Mouse (Mus musculus): ENCODE data around the gene Thy1. TPM values are rescaled to one million over a fixed set of nuclear protein-coding genes. Genes with fewer than 3 reads are reported as not detected.

Thy1 gene
- polyA plus RNA-seq (2014; fragmentation: Illumina TruSeq; extraction: RNeasy Lipid Tissue Mini Kit (QIAGEN cat#74804); ENCODE audit: low read depth, low replicate concordance) = not detected

DNA sequence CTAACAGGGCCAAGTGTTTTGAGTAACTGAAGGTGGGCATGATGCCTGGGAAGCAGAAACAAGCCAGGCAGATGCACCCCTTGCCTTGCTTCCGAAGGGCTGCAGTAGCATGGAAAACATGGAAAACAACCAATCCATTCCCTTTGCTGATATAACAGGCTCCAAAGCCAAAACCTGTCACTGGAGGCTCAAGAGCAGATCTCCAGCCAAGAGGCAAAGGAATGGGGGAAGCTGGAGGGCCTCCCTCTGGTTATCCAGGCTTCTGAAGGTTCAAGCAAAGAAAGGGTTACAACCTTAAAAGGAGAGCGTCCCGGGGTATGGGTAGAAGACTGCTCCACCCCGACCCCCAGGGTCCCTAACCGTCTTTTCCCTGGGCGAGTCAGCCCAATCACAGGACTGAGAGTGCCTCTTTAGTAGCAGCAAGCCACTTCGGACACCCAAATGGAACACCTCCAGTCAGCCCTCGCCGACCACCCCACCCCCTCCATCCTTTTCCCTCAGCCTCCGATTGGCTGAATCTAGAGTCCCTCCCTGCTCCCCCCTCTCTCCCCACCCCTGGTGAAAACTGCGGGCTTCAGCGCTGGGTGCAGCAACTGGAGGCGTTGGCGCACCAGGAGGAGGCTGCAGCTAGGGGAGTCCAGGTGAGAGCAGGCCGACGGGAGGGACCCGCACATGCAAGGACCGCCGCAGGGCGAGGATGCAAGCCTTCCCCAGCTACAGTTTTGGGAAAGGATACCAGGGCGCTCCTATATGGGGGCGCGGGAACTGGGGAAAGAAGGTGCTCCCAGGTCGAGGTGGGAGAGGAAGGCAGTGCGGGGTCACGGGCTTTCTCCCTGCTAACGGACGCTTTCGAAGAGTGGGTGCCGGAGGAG is at the start of gene Thy1:
Gene Thy1 (plus strand): TSS at position 549 of the 872 bp plus-strand sequence.

DNA sequence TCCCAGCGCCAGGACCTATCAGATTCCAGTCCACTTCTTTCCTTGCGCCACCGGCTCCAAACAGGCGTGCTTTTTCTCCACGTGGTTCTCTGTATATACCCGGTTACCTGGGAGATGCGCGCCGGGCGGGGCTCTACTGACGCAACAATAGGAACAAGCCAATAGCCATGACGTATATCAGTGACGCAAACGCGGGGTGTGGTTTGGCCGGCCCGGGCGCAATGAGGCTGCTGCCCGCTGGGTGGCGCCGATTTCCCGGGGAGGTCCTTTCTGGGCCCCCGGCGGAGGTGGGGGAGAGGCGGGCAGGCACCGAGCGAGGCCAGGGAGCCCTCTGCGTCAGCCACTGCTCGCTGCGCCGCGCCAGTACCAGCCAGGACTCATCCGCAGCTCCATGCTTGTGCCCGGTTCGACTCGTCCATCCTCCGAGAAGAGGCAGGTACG is 23.6 kb downstream of the Thy1 start, which contains the start of gene Usp2:
Gene Usp2 (plus strand): TSS at position 237 of the 441 bp plus-strand sequence.

Other genes starting within 250 kb of the Thy1 start
- 152 TPM for gene Usp2, start 23.6 kb downstream of the Thy1 start, polyA plus RNA-seq (2014; fragmentation: Illumina TruSeq; extraction: RNeasy Lipid Tissue Mini Kit (QIAGEN cat#74804); ENCODE audit: low read depth, low replicate concordance)
- gene Mfrp, start 58.3 kb downstream of the Thy1 start, polyA plus RNA-seq (2014; fragmentation: Illumina TruSeq; extraction: RNeasy Lipid Tissue Mini Kit (QIAGEN cat#74804); ENCODE audit: low read depth, low replicate concordance) = 0.14 TPM
- gene C1qtnf5, start 63.9 kb downstream of the Thy1 start, polyA plus RNA-seq (2014; fragmentation: Illumina TruSeq; extraction: RNeasy Lipid Tissue Mini Kit (QIAGEN cat#74804); ENCODE audit: low read depth, low replicate concordance) = not detected
- 0.66 TPM for gene Gm49380, start 70.1 kb downstream of the Thy1 start, polyA plus RNA-seq (2014; fragmentation: Illumina TruSeq; extraction: RNeasy Lipid Tissue Mini Kit (QIAGEN cat#74804); ENCODE audit: low read depth, low replicate concordance)
- 1.6 TPM for gene Rnf26, start 70.1 kb downstream of the Thy1 start, polyA plus RNA-seq (2014; fragmentation: Illumina TruSeq; extraction: RNeasy Lipid Tissue Mini Kit (QIAGEN cat#74804); ENCODE audit: low read depth, low replicate concordance)
- gene Mcam, start 91.1 kb downstream of the Thy1 start, polyA plus RNA-seq (2014; fragmentation: Illumina TruSeq; extraction: RNeasy Lipid Tissue Mini Kit (QIAGEN cat#74804); ENCODE audit: low read depth, low replicate concordance) = 3.1 TPM
- 55.7 TPM for gene Cbl, start 190.7 kb downstream of the Thy1 start, polyA plus RNA-seq (2014; fragmentation: Illumina TruSeq; extraction: RNeasy Lipid Tissue Mini Kit (QIAGEN cat#74804); ENCODE audit: low read depth, low replicate concordance)
- 0.28 TPM for gene Ccdc153, start 197.3 kb downstream of the Thy1 start, polyA plus RNA-seq (2014; fragmentation: Illumina TruSeq; extraction: RNeasy Lipid Tissue Mini Kit (QIAGEN cat#74804); ENCODE audit: low read depth, low replicate concordance)
- gene Pdzd3, start 208.1 kb downstream of the Thy1 start, polyA plus RNA-seq (2014; fragmentation: Illumina TruSeq; extraction: RNeasy Lipid Tissue Mini Kit (QIAGEN cat#74804); ENCODE audit: low read depth, low replicate concordance) = not detected
- gene Nlrx1, start 225.2 kb downstream of the Thy1 start, polyA plus RNA-seq (2014; fragmentation: Illumina TruSeq; extraction: RNeasy Lipid Tissue Mini Kit (QIAGEN cat#74804); ENCODE audit: low read depth, low replicate concordance) = not detected
- not detected for gene Abcg4, start 245.2 kb downstream of the Thy1 start, polyA plus RNA-seq (2014; fragmentation: Illumina TruSeq; extraction: RNeasy Lipid Tissue Mini Kit (QIAGEN cat#74804); ENCODE audit: low read depth, low replicate concordance)